Mouse (Mus musculus) gastrocnemius, postnatal 4 days (tissue): ENCODE data around the gene Gm3182. TPM values are rescaled to one million over a fixed set of nuclear protein-coding genes. Genes with fewer than 3 reads are reported as not detected.
"Not testable (repeated sequence)": the region's sequence is repeated elsewhere in the genome, so short reads cannot be mapped to it uniquely, and the experiment has no call there.

ENCODE experiments used
- DNase-seq, 2 experiments: peaks; one replicate each; pipeline ENCODE4 v3.0.0; 2021 to 2022; ENCODE audit warnings: low spot score in 2 of 2, mixed read lengths in 2 of 2
- long read RNA-seq, 2 experiments: library from polyadenylated mRNA; stranded (forward); transcript quantifications; one replicate each; pipeline ENCODE4 v2.0.0; 2021
- total RNA-seq, 2 experiments: library from RNA; stranded (reverse); gene quantifications; 2 replicates each; pipeline ENCODE4 v1.2.3; 2021

Gm3182 gene
- under 1 TPM in 1 of 2 experiments, not detected in 1; 0.37 TPM for total RNA-seq
- long read RNA-seq, experiment 1 = 0 reads
- long read RNA-seq, experiment 2 = 0 reads

DNA sequence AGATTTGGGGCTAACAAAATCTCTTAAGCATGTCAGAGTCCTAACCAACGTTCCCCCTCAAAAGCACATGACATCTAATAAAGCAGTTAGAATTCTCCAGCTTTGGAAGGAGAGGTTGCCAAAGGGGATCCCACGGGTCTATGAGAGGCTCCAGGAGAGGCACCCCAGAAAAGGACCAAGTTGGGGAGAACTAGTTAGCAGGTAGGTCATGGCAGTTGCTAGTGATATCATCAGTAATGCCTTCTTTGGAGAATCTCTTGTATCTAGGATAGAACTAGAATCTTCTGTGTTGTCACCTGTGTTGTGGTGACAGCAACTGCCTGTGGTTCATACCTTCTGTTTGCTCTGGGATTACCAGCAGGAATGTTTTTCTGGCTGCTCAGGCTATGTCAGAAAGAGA, at the start of gene Gm3182:
Gm3182 (plus strand) TSS at position 301 of the 400 bp plus-strand sequence.
- not testable (repeated sequence) for DNase-seq

- DNase-seq = not testable (repeated sequence)
These were observed 17.9 kb downstream of the Gm3182 start for GRCm38 (mm10) chr14:4499425-4499824.

Other genes starting within 250 kb of the Gm3182 start
- gene Gm3138, start 232.1 kb upstream of the Gm3182 start, total RNA-seq = not detected
- gene Gm3149, start 164.5 kb upstream of the Gm3182 start, total RNA-seq = not detected
- under 1 TPM; 0.21 to 0.39 TPM for gene 2610042L04Rik, start 147.0 kb upstream of the Gm3182 start, total RNA-seq
- gene Gm3159, start 84.2 kb upstream of the Gm3182 start, total RNA-seq = not detected
- under 1 TPM in 1 of 2 experiments, not detected in 1; 0.71 TPM for gene Gm3164, start 66.3 kb upstream of the Gm3182 start, total RNA-seq
- gene Gm3173, start 50.8 kb upstream of the Gm3182 start, total RNA-seq = not detected
- gene Gm3047, start 73.7 kb downstream of the Gm3182 start, total RNA-seq = not detected
- gene Gm8159, start 150.6 kb downstream of the Gm3182 start, total RNA-seq = not detected
- gene Gm3239, start 182.4 kb downstream of the Gm3182 start, total RNA-seq = not detected
- gene Gm7876, start 227.5 kb downstream of the Gm3182 start, total RNA-seq = not detected
- gene Gm3252, start 245.0 kb downstream of the Gm3182 start, total RNA-seq = under 1 TPM; 0.25 to 0.62 TPM